Mouse (Mus musculus) stomach, embryonic 16.5 days (tissue): ENCODE measurements around the gene Akap2. TPM values are rescaled to one million over a fixed set of nuclear protein-coding genes. Genes with fewer than 3 reads are reported as not detected.

Source experiments
- ATAC-seq: fragments of 200-750 bp; cut with Nextera tagmentation; 2 replicates; pipeline ENCODE4 v1.8.0; 2017; ENCODE audit warnings: moderate number of reproducible peaks, moderate TSS enrichment; ENCODE audit not compliant: insufficient read depth, low FRiP score
- H3K27ac ChIP-seq: fragments of 300-500 bp; sonication (generic); 2 replicates; pipeline ENCODE4 v1.5.1; 2014; ENCODE audit warnings: low read length
- H3K27me3 ChIP-seq: fragments of 300-500 bp; sonication (generic); 2 replicates; pipeline ENCODE4 v1.6.1; 2014; ENCODE audit warnings: low read length, control low read depth, mixed read lengths; ENCODE audit not compliant: control insufficient read depth, insufficient read depth
- H3K36me3 ChIP-seq: fragments of 300-500 bp; sonication (generic); 2 replicates; pipeline ENCODE4 v1.6.1; 2014; ENCODE audit warnings: low read length; ENCODE audit not compliant: control insufficient read depth, insufficient read depth
- H3K4me1 ChIP-seq: fragments of 300-500 bp; sonication (generic); 2 replicates; pipeline ENCODE4 v1.6.1; 2014; ENCODE audit warnings: low read length, control low read depth, mixed read lengths; ENCODE audit not compliant: control insufficient read depth, insufficient read depth
- H3K4me2 ChIP-seq: fragments of 300-500 bp; sonication (generic); 2 replicates; pipeline ENCODE4 v1.6.1; 2014; ENCODE audit warnings: low read depth, low read length, mixed read lengths
- H3K4me3 ChIP-seq: fragments of 300-500 bp; sonication (generic); replicated peaks from 2 replicates; pipeline ENCODE4 v1.5.1; 2014; ENCODE audit warnings: mild to moderate bottlenecking, low read length
- H3K9ac ChIP-seq: fragments of 300-500 bp; sonication (generic); 2 replicates; pipeline ENCODE4 v1.6.1; 2014; ENCODE audit warnings: low read length
- H3K9me3 ChIP-seq: fragments of 300-500 bp; sonication (generic); replicated peaks from 2 replicates; pipeline ENCODE4 v1.6.1; 2016; ENCODE audit warnings: low read length, control low read depth; ENCODE audit not compliant: control insufficient read depth
- WGBS: fragments of 180-500 bp; shearing (Covaris S2); extraction: QIAGEN DNeasy Blood & Tissue Kit; methylation state at CpG from one replicate; pipeline ENCODE4 v1.1.7; 2014; 5-methylcytosine and 5-hydroxymethylcytosine counted together
- polyA plus RNA-seq: library from polyadenylated mRNA; unstranded; fragments of >200 nt; fragmentation: Nextera tagmentation; extraction: Ambion mirVana; gene quantifications from 2 replicates; pipeline ENCODE4 v1.2.1, GENCODE M21; 2015

Akap2 gene
- polyA plus RNA-seq, 1 experiment from 2014 or later = 26.5 TPM

GRCm38 (mm10) chr4:57733445-57733844 lies 16.0 kb downstream of the Akap2 start:
- H3K9ac ChIP-seq = no peak overlapping the region
- H3K4me1 ChIP-seq = no peaks in the 10 kb centered on the region
- 63% methylated on average over 3 of the region's 3 CpGs for WGBS
- no peak for ATAC-seq
- no peak overlapping the region for H3K4me2 ChIP-seq
- H3K9me3 ChIP-seq = no peaks in the 10 kb centered on the region
- no peaks in the 10 kb centered on the region for H3K27me3 ChIP-seq
- no peaks in the 10 kb centered on the region for H3K36me3 ChIP-seq
- H3K4me3 ChIP-seq = no peak overlapping the region
- no peak overlapping the region for H3K27ac ChIP-seq

- no peak overlapping the region for H3K27ac ChIP-seq
- 81% methylated on average over 5 of the region's 5 CpGs for WGBS
- no peaks in the 10 kb centered on the region for H3K36me3 ChIP-seq
- H3K9ac ChIP-seq = no peak overlapping the region
- no peak overlapping the region for H3K4me2 ChIP-seq
- H3K4me1 ChIP-seq = no peaks in the 10 kb centered on the region
- no peak for ATAC-seq
- H3K27me3 ChIP-seq = no peaks in the 10 kb centered on the region
- no peak overlapping the region for H3K4me3 ChIP-seq
- no peaks in the 10 kb centered on the region for H3K9me3 ChIP-seq
Measured at GRCm38 (mm10) chr4:57735426-57735825, 18.0 kb downstream of the Akap2 start.

GRCm38 (mm10) chr4:57738856-57739552 lies 21.5 kb downstream of the Akap2 start:
- Histone ChIP-seq H3K4me3 (no peak overlapping the region), H3K36me3 (no peaks in the 10 kb centered on the region), H3K27me3 (no peaks in the 10 kb centered on the region), H3K9ac (no peak overlapping the region), H3K9me3 (no peaks in the 10 kb centered on the region), H3K4me1 (no peaks in the 10 kb centered on the region), H3K4me2 (no peak overlapping the region), H3K27ac (no peak overlapping the region)
- ATAC-seq = no peak
- WGBS = 60% methylated on average over 8 of the region's 8 CpGs

GRCm38 (mm10) chr4:57743325-57743929 lies 26.0 kb downstream of the Akap2 start:
- no peaks in the 10 kb centered on the region for H3K36me3 ChIP-seq
- no peak overlapping the region for H3K9ac ChIP-seq
- no peaks in the 10 kb centered on the region for H3K4me1 ChIP-seq
- no peak overlapping the region for H3K4me3 ChIP-seq
- no peak overlapping the region for H3K4me2 ChIP-seq
- WGBS = 54% methylated on average over 11 of the region's 11 CpGs
- ATAC-seq = no peak
- H3K27ac ChIP-seq = no peak overlapping the region
- H3K27me3 ChIP-seq = no peaks in the 10 kb centered on the region
- no peaks in the 10 kb centered on the region for H3K9me3 ChIP-seq

- no peak overlapping the region for H3K27ac ChIP-seq
- H3K36me3 ChIP-seq = no peaks in the 10 kb centered on the region
- no peaks in the 10 kb centered on the region for H3K4me1 ChIP-seq
- whole genome bisulfite sequencing = 59% methylated on average over 4 of the region's 4 CpGs
- no peak for ATAC-seq
- H3K27me3 ChIP-seq = no peaks in the 10 kb centered on the region
- no peak overlapping the region for H3K4me3 ChIP-seq
- no peak overlapping the region for H3K9ac ChIP-seq
- H3K4me2 ChIP-seq = no peak overlapping the region
- no peaks in the 10 kb centered on the region for H3K9me3 ChIP-seq
Measured at GRCm38 (mm10) chr4:57750651-57751050, 33.2 kb downstream of the Akap2 start.

GRCm38 (mm10) chr4:57751054-57751453 lies 33.6 kb downstream of the Akap2 start:
- Histone ChIP-seq H3K9ac (no peak overlapping the region), H3K4me2 (no peak overlapping the region), H3K27ac (no peak overlapping the region), H3K4me3 (no peak overlapping the region), H3K36me3 (no peaks in the 10 kb centered on the region), H3K27me3 (no peaks in the 10 kb centered on the region), H3K4me1 (no peaks in the 10 kb centered on the region), H3K9me3 (no peaks in the 10 kb centered on the region)
- ATAC-seq = no peak
- WGBS = 51% methylated on average over 4 of the region's 4 CpGs

GRCm38 (mm10) chr4:57751566-57751965 lies 34.1 kb downstream of the Akap2 start:
- H3K4me3 ChIP-seq = no peak overlapping the region
- H3K9ac ChIP-seq = no peak overlapping the region
- no peak overlapping the region for H3K4me2 ChIP-seq
- no peaks in the 10 kb centered on the region for H3K36me3 ChIP-seq
- H3K27ac ChIP-seq = no peak overlapping the region
- ATAC-seq = no peak
- H3K27me3 ChIP-seq = no peaks in the 10 kb centered on the region
- H3K9me3 ChIP-seq = no peaks in the 10 kb centered on the region
- 85% methylated on average over 11 of the region's 11 CpGs for WGBS
- H3K4me1 ChIP-seq = no peaks in the 10 kb centered on the region

GRCm38 (mm10) chr4:57755085-57755484 lies 37.6 kb downstream of the Akap2 start:
- Histone ChIP-seq H3K9me3 (no peaks in the 10 kb centered on the region), H3K4me2 (no peak overlapping the region), H3K4me3 (no peak overlapping the region), H3K27me3 (no peaks in the 10 kb centered on the region), H3K36me3 (no peaks in the 10 kb centered on the region), H3K9ac (no peak overlapping the region), H3K27ac (no peak overlapping the region), H3K4me1 (peaks cover 3% of the 10 kb centered on the region; the same call in 1 of the 2 replicates)
- ATAC-seq = no peak
- WGBS = 85% methylated on average over 11 of the region's 11 CpGs

GRCm38 (mm10) chr4:57757997-57758396 lies 40.5 kb downstream of the Akap2 start:
- no peaks in the 10 kb centered on the region for H3K36me3 ChIP-seq
- H3K9ac ChIP-seq = no peak overlapping the region
- no peak overlapping the region for H3K27ac ChIP-seq
- peaks cover 3% of the 10 kb centered on the region; the same call in 1 of the 2 replicates for H3K4me1 ChIP-seq
- H3K9me3 ChIP-seq = no peaks in the 10 kb centered on the region
- H3K4me3 ChIP-seq = no peak overlapping the region
- H3K27me3 ChIP-seq = no peaks in the 10 kb centered on the region
- ATAC-seq = no peak
- WGBS = 62% methylated on average over 11 of the region's 11 CpGs
- H3K4me2 ChIP-seq = no peak overlapping the region
